Mouse (Mus musculus) CH12.LX (cell line): ENCODE results near the gene Yif1b. TPM values are rescaled to one million over a fixed set of nuclear protein-coding genes. Genes with fewer than 3 reads are reported as not detected.

ENCODE experiments used
- DNase-seq: peaks from one replicate; pipeline ENCODE4 v3.0.0-alpha.2; 2013; ENCODE audit errors: extremely low read depth
- H3K27ac ChIP-seq: 2 replicates; pipeline ENCODE4 v1.5.1; 2012; ENCODE audit warnings: low read depth, mild to moderate bottlenecking, control low read depth, moderate library complexity; ENCODE audit not compliant: insufficient read depth
- H3K27me3 ChIP-seq: replicated peaks from 2 replicates; pipeline ENCODE3; 2012; ENCODE audit warnings: inconsistent platforms
- H3K36me3 ChIP-seq, 2 experiments: replicated peaks in 1 of 2; 2 replicates each; pipeline versions ENCODE3 to v1.6.1; 2012; ENCODE audit warnings: inconsistent platforms in 1 of 2, low read length in 1 of 2, mild to moderate bottlenecking in 1 of 2, mixed read lengths in 1 of 2, moderate library complexity in 1 of 2; ENCODE audit not compliant: control insufficient read depth in 1 of 2, insufficient read depth in 1 of 2
- H3K4me1 ChIP-seq, 2 experiments: 2 replicates each; pipeline ENCODE4 v1.6.1; 2012; ENCODE audit warnings: inconsistent platforms in 1 of 2, moderate library complexity in 1 of 2; ENCODE audit not compliant: insufficient read depth in 2 of 2, control insufficient read depth in 1 of 2
- H3K4me2 ChIP-seq: 2 replicates; pipeline ENCODE4 v1.6.1; 2012; ENCODE audit warnings: low read depth, mild to moderate bottlenecking, control low read depth; ENCODE audit not compliant: poor library complexity, insufficient read depth, severe bottlenecking
- H3K4me3 ChIP-seq, 3 experiments: fragments of 150-350 bp in 1 of 3; sonication (generic) in 1 of 3; replicated peaks in 1 of 3; 2 replicates each; pipeline versions ENCODE3 to v1.5.1; 2011 to 2012; ENCODE audit warnings: low read depth in 2 of 3, low read length in 2 of 3, mild to moderate bottlenecking in 2 of 3, moderate library complexity in 2 of 3, control low read depth in 1 of 3, improper control_type of control experiment in 1 of 3, inconsistent platforms in 1 of 3, mixed read lengths in 1 of 3; ENCODE audit not compliant: poor library complexity in 1 of 3
- H3K79me2 ChIP-seq: replicated peaks from 2 replicates; pipeline ENCODE4 v1.6.1; 2012; ENCODE audit warnings: mild to moderate bottlenecking, moderate library complexity; ENCODE audit not compliant: control insufficient read depth, poor library complexity, insufficient read depth, severe bottlenecking; ENCODE audit errors: extremely low read depth
- H3K9ac ChIP-seq: 2 replicates; pipeline ENCODE4 v1.6.1; 2012; ENCODE audit warnings: low read depth, mild to moderate bottlenecking, control low read depth, moderate library complexity; ENCODE audit not compliant: insufficient read depth
- H3K9me3 ChIP-seq: replicated peaks from 2 replicates; pipeline ENCODE3; 2012; ENCODE audit warnings: low read length, inconsistent platforms, mixed read lengths
- BHLHE40 ChIP-seq: IDR thresholded peaks from 2 replicates; pipeline ENCODE4 v1.6.1; 2011; ENCODE audit warnings: mild to moderate bottlenecking, low read depth, low read length, improper control_type of control experiment
- CHD1 ChIP-seq: IDR thresholded peaks from 2 replicates; pipeline ENCODE4 v1.6.1; 2012; ENCODE audit warnings: low read depth, low read length, improper control_type of control experiment, inconsistent platforms
- CHD2 ChIP-seq: IDR thresholded peaks from 2 replicates; pipeline ENCODE4 v1.6.1; 2011; ENCODE audit warnings: low read length, improper control_type of control experiment
- CTCF ChIP-seq, 2 experiments: IDR thresholded peaks in 1 of 2; conservative IDR thresholded peaks in 1 of 2; 2 replicates each; pipeline ENCODE4 v1.5.1; 2011 to 2012; ENCODE audit warnings: low read depth in 2 of 2, low read length in 2 of 2, improper control_type of control experiment in 1 of 2, inconsistent platforms in 1 of 2, mild to moderate bottlenecking in 1 of 2, moderate library complexity in 1 of 2
- E2F4 ChIP-seq: IDR thresholded peaks from 2 replicates; pipeline ENCODE4 v1.6.1; 2011; ENCODE audit warnings: low read depth, low read length, improper control_type of control experiment; ENCODE audit not compliant: insufficient replicate concordance
- ELF1 ChIP-seq: IDR thresholded peaks from 2 replicates; pipeline ENCODE4 v1.6.1; 2014; ENCODE audit warnings: low read depth, mild to moderate bottlenecking, inconsistent platforms, low read length, improper control_type of control experiment
- ETS1 ChIP-seq: conservative IDR thresholded peaks from 2 replicates; pipeline ENCODE4 v1.6.1; 2012; ENCODE audit warnings: low read depth, mild to moderate bottlenecking, inconsistent platforms, low read length, improper control_type of control experiment, moderate library complexity
- GABPA ChIP-seq: IDR thresholded peaks from 2 replicates; pipeline ENCODE4 v1.6.1; 2012; ENCODE audit warnings: low read depth, low read length, improper control_type of control experiment, inconsistent platforms; ENCODE audit not compliant: insufficient replicate concordance
- IRF4 ChIP-seq: IDR thresholded peaks from 2 replicates; pipeline ENCODE4 v1.6.1; 2014; ENCODE audit warnings: low read depth, mild to moderate bottlenecking, inconsistent platforms, low read length, improper control_type of control experiment
- KAT2A ChIP-seq: IDR thresholded peaks from 2 replicates; pipeline ENCODE4 v1.6.1; 2012; ENCODE audit warnings: low read length, improper control_type of control experiment, inconsistent platforms; ENCODE audit not compliant: insufficient replicate concordance
- MAX ChIP-seq: IDR thresholded peaks from 2 replicates; pipeline ENCODE4 v1.6.1; 2011; ENCODE audit warnings: low read length, improper control_type of control experiment
- MEF2A ChIP-seq: IDR thresholded peaks from 2 replicates; pipeline ENCODE4 v1.6.1; 2014; ENCODE audit warnings: low read depth, mild to moderate bottlenecking, inconsistent platforms, low read length, improper control_type of control experiment, borderline replicate concordance
- MYC ChIP-seq: IDR thresholded peaks from 2 replicates; pipeline ENCODE4 v1.6.1; 2011; ENCODE audit warnings: low read depth, mild to moderate bottlenecking, improper control_type of control experiment, low read length
- NRF1 ChIP-seq: IDR thresholded peaks from 2 replicates; pipeline ENCODE4 v1.6.1; 2014; ENCODE audit warnings: low read depth, mild to moderate bottlenecking, inconsistent platforms, low read length, improper control_type of control experiment, moderate library complexity
- POLR2AphosphoS2 ChIP-seq: IDR thresholded peaks from 2 replicates; pipeline ENCODE4 v1.6.1; 2011; ENCODE audit warnings: low read depth, low read length, improper control_type of control experiment
- RAD21 ChIP-seq: IDR thresholded peaks from 2 replicates; pipeline ENCODE4 v1.6.1; 2011; ENCODE audit warnings: low read depth, mild to moderate bottlenecking, low read length, improper control_type of control experiment, moderate library complexity
- SMC3 ChIP-seq: IDR thresholded peaks from 2 replicates; pipeline ENCODE4 v1.6.1; 2011; ENCODE audit warnings: low read depth, low read length, improper control_type of control experiment
- USF1 ChIP-seq: IDR thresholded peaks from 2 replicates; pipeline ENCODE4 v1.6.1; 2014; ENCODE audit warnings: low read depth, mild to moderate bottlenecking, inconsistent platforms, low read length, improper control_type of control experiment
- ZC3H11A ChIP-seq: IDR thresholded peaks from 2 replicates; pipeline ENCODE4 v1.6.1; 2012; ENCODE audit warnings: low read depth, mild to moderate bottlenecking, inconsistent platforms, low read length, improper control_type of control experiment
- ZKSCAN1 ChIP-seq: IDR thresholded peaks from 2 replicates; pipeline ENCODE4 v1.6.1; 2012; ENCODE audit warnings: low read depth, inconsistent platforms, low read length, improper control_type of control experiment, borderline replicate concordance
- ZMIZ1 ChIP-seq: IDR thresholded peaks from 2 replicates; pipeline ENCODE4 v1.6.1; 2012; ENCODE audit warnings: low read depth, mild to moderate bottlenecking, inconsistent platforms, low read length, improper control_type of control experiment
- dilution Hi-C: fragments of 300-500 bp; cut with MboI; formaldehyde crosslinking; loops from 2 replicates; pipeline ENCODE4 v1.14.3; 2020; ENCODE audit warnings: low sequenced_read_pairs; ENCODE audit not compliant: extremely low pct_unique_long_range_greater_than_20kb, extremely low pct_ligation_motif_present
- in situ Hi-C: fragments of 300-500 bp; cut with MboI; formaldehyde crosslinking; loops from 3 replicates; pipeline ENCODE4 v1.14.3; 2019; ENCODE audit warnings: low sequenced_read_pairs, low pct_ligation_motif_present, low pct_unique_long_range_greater_than_20kb, mixed read lengths
- polyA plus RNA-seq: library from polyadenylated mRNA; unstranded; fragments of >175 nt; gene quantifications from 2 replicates; pipeline ENCODE4 v1.2.1, GENCODE M21; 2012; ENCODE audit warnings: low read depth; ENCODE audit not compliant: insufficient read length
- total RNA-seq, 2 experiments: library from RNA; depleted of rRNA; stranded (reverse); fragments of 300-350 nt in 1 of 2; fragments of >200 nt in 1 of 2; gene quantifications; 2 replicates each; pipeline ENCODE4 v1.2.3; 2012 to 2014

Yif1b gene
- total and polyA plus RNA-seq, 3 experiments = 63.0 to 99.4 (median 69.4) TPM

GRCm38 (mm10) chr7:29246619-29247313, 8.6 kb downstream of the Yif1b start:
- dilution Hi-C loops = no loop called here

GRCm38 (mm10) chr7:29247314-29247700, 9.2 kb downstream of the Yif1b start:
- Histone ChIP-seq H3K27ac (no peak overlapping the region), H3K9ac (no peak overlapping the region), H3K4me3 (no peak overlapping the region), H3K27me3 (no peaks in the 10 kb centered on the region), H3K36me3 (peaks cover 29 to 58% of the 10 kb centered on the region in 2 experiments), H3K79me2 (no peaks in the 10 kb centered on the region), H3K4me2 (no peak overlapping the region), H3K9me3 (no peaks in the 10 kb centered on the region), H3K4me1 (peaks cover 0 to 3% of the 10 kb centered on the region in 2 experiments; a peak in 1 of 4 replicates)
- dilution Hi-C loops = no loop called here
- TF ChIP-seq IRF4 = no peak
- peak; percentile 84 for TF ChIP-seq SMC3
- TF ChIP-seq NRF1 = no peak
- peak; percentile 38 for TF ChIP-seq RAD21
- TF ChIP-seq ZMIZ1 = no peak
- peak; percentile 63 to 85 for TF ChIP-seq CTCF (conservative IDR thresholded peaks at IDR 0.05 in 1 of 2, IDR thresholded peaks at IDR 0.05 in 1 of 2; ENCODE audit: low read depth in 2 of 2, low read length in 2 of 2)
- no peak for TF ChIP-seq MAX
- in situ Hi-C loops = loop anchor here (5.0 kb wide), 1 partner anchor 35 kb away; the partner anchor contains the start of gene Catsperg1
- DNase-seq = peak; percentile 51

More at GRCm38 (mm10) chr7:29246619-29247313, 8.6 kb downstream of the Yif1b start:
- Histone ChIP-seq H3K27me3 (no peaks in the 10 kb centered on the region), H3K4me2 (no peak overlapping the region), H3K27ac (no peak overlapping the region), H3K4me3 (no peak overlapping the region), H3K9me3 (no peaks in the 10 kb centered on the region), H3K4me1 (peaks cover 0 to 3% of the 10 kb centered on the region in 2 experiments; a peak in 1 of 4 replicates), H3K9ac (no peak overlapping the region), H3K79me2 (no peaks in the 10 kb centered on the region), H3K36me3 (peaks cover 29 to 61% of the 10 kb centered on the region in 2 experiments)
- no peak for DNase-seq
- in situ Hi-C loops = loop anchor here (5.0 kb wide), 1 partner anchor 34 kb away; the partner anchor contains the start of gene Catsperg1
- TF ChIP-seq ETS1 (no peak), CHD1 (no peak), RAD21 (no peak), CHD2 (no peak), KAT2A (no peak), GABPA (no peak), IRF4 (no peak), BHLHE40 (no peak), NRF1 (no peak), MYC (no peak), POLR2AphosphoS2 (no peak), MAX (no peak), ZKSCAN1 (no peak), E2F4 (no peak), ELF1 (no peak), MEF2A (no peak), USF1 (no peak), ZC3H11A (no peak)
